ENCODE assay signal across 14 mouse cellular contexts in the genomic region with DNA sequence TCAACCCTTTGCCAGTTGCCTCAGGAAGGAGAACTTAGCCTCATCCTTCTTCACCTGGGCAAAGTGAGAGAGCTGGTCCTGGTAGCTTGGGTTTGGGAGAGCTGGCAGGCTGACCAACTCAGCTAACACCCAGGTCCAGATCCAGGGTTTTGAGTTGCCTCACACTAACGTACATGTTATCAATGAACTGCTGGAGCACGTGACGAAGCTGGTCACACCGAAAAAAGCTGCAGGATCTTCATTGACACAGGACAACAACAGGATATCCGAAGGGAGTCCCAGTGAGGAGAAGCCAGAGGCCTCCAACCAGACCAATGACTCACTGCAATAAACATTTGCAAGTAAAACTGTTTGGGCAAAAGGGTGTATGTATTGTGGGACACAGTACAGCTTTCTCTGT. TPM values are rescaled to one million over a fixed set of nuclear protein-coding genes. Genes with fewer than 3 reads are reported as not detected.
DNase-seq lines count a peak whose midpoint lies in the region; ATAC-seq and TF ChIP-seq lines count a peak whose summit lies in the region.
"Had no signal": no experiment of that assay in that cellular context is flagged by ENCODE, and none has a peak within 500 bp of the region (broad histone marks: within the 10 kb centered on the region; RNA-seq: fewer than 3 reads in every experiment).

No protein-coding gene starts in this region.

- no peak for TF ChIP-seq POLR2A in kidney, adult 2 months (IDR thresholded peaks at IDR 0.05; ENCODE audit: low read depth, low read length)

- H3K27me3 ChIP-seq in kidney, embryonic 14.5 days (ENCODE audit: control insufficient read depth, insufficient read depth, low read length): no peaks in the 10 kb centered on the region
- no peaks in the 10 kb centered on the region for H3K27me3 ChIP-seq in kidney, adult 2 months (replicated peaks; ENCODE audit: control insufficient read depth, insufficient read depth, low read length)
- no peaks in the 10 kb centered on the region for H3K27me3 ChIP-seq in heart, embryonic 14.5 days (ENCODE audit: control insufficient read depth, insufficient read depth, low read length)
- no peaks in the 10 kb centered on the region for H3K27me3 ChIP-seq in liver, embryonic 13.5 days
- H3K27me3 ChIP-seq in forebrain, postnatal 0 days (ENCODE audit: insufficient read depth, low read length): no peaks in the 10 kb centered on the region
- H3K27me3 ChIP-seq: embryonic facial prominence, embryonic 15.5 days; forebrain, embryonic 12.5 days had no signal

- no peaks in the 10 kb centered on the region for H3K36me3 ChIP-seq in kidney, embryonic 14.5 days (ENCODE audit: control insufficient read depth, insufficient read depth, low read length)
- H3K36me3 ChIP-seq in kidney, adult 2 months (ENCODE audit: control insufficient read depth, insufficient read depth, low read length): no peaks in the 10 kb centered on the region
- H3K36me3 ChIP-seq in heart, embryonic 14.5 days (ENCODE audit: control insufficient read depth, insufficient read depth, low read length): no peaks in the 10 kb centered on the region
- no peaks in the 10 kb centered on the region for H3K36me3 ChIP-seq in liver, embryonic 13.5 days
- H3K36me3 ChIP-seq in forebrain, postnatal 0 days (ENCODE audit: insufficient read depth): no peaks in the 10 kb centered on the region
- H3K36me3 ChIP-seq: embryonic facial prominence, embryonic 15.5 days; forebrain, embryonic 12.5 days; midbrain, embryonic 10.5 days had no signal

- ATAC-seq in kidney, embryonic 14.5 days (ENCODE audit: low FRiP score, low TSS enrichment): no peak
- no peak for ATAC-seq in heart, embryonic 14.5 days (ENCODE audit: insufficient number of reproducible peaks, insufficient read depth, low FRiP score, low read depth)
- peak; percentile 24; the same call in 1 of the 2 replicates for ATAC-seq in liver, embryonic 13.5 days (ENCODE audit: low read depth)
- ATAC-seq in forebrain, postnatal 0 days: no peak
- ATAC-seq: CD4-positive, CD25-positive, alpha-beta regulatory T cell, adult 4 months had no signal

- no peak overlapping the region for H3K4me2 ChIP-seq in kidney, embryonic 14.5 days (replicated peaks; ENCODE audit: low read depth, low read length)
- H3K4me2 ChIP-seq in heart, embryonic 14.5 days (ENCODE audit: low read length): no peak overlapping the region
- no peak overlapping the region; the same call in 1 of the 2 replicates for H3K4me2 ChIP-seq in liver, embryonic 13.5 days
- H3K4me2 ChIP-seq in forebrain, postnatal 0 days (ENCODE audit: low read depth): no peak overlapping the region
- H3K4me2 ChIP-seq: embryonic facial prominence, embryonic 15.5 days; forebrain, embryonic 12.5 days had no signal

- no peak for TF ChIP-seq CTCF in kidney, adult 2 months (conservative IDR thresholded peaks at IDR 0.05; ENCODE audit: insufficient read depth, insufficient read length, low read depth, low read length)
- no peak for TF ChIP-seq CTCF in forebrain, postnatal 0 days (IDR thresholded peaks at IDR 0.05; ENCODE audit: low read depth)

- WGBS in kidney, embryonic 14.5 days: 68% methylated on average over 5 of the region's 5 CpGs
- WGBS in kidney, adult 2 months: 60% methylated on average over 5 of the region's 5 CpGs
- WGBS in heart, embryonic 14.5 days: 39% methylated on average over 5 of the region's 5 CpGs
- WGBS in liver, embryonic 13.5 days (ENCODE audit: insufficient replicate concordance): 19% methylated on average over 5 of the region's 5 CpGs
- 81% methylated on average over 5 of the region's 5 CpGs for WGBS in forebrain, postnatal 0 days

- no peaks in the 10 kb centered on the region for H3K9me3 ChIP-seq in kidney, embryonic 14.5 days (ENCODE audit: control insufficient read depth, low read length)
- H3K9me3 ChIP-seq in heart, embryonic 14.5 days (ENCODE audit: control insufficient read depth, low read length): no peaks in the 10 kb centered on the region
- no peaks in the 10 kb centered on the region for H3K9me3 ChIP-seq in liver, embryonic 13.5 days (replicated peaks)
- H3K9me3 ChIP-seq in forebrain, postnatal 0 days (ENCODE audit: low read length): no peaks in the 10 kb centered on the region
- H3K9me3 ChIP-seq: embryonic facial prominence, embryonic 15.5 days; forebrain, embryonic 12.5 days; midbrain, embryonic 10.5 days had no signal

- DNase-seq in kidney, adult 2 months: no peak
- no peak for DNase-seq in liver, embryonic 13.5 days
- DNase-seq in lung, postnatal 36 days: peak; percentile 47
- no peak for DNase-seq in forebrain, postnatal 0 days
- DNase-seq in left cerebral cortex, adult 8-10 months (ENCODE audit: low spot score in 2 of 2): no peak
- DNase-seq: cerebellum, adult 11 months; kidney, postnatal 4 days; layer of hippocampus, postnatal 36 days had no signal

- peak overlapping the region; percentile 19; the same call in 1 of the 2 replicates for H3K27ac ChIP-seq in kidney, embryonic 14.5 days (ENCODE audit: low read depth, low read length)
- no peak overlapping the region for H3K27ac ChIP-seq in kidney, adult 2 months (ENCODE audit: insufficient read depth, low read depth, low read length)
- H3K27ac ChIP-seq in heart, embryonic 14.5 days (replicated peaks in 1 of 2; ENCODE audit: control insufficient read depth in 1 of 2, insufficient read depth in 1 of 2, low read depth in 2 of 2, low read length in 2 of 2): peak overlapping the region; percentile 46 to 85
- peak overlapping the region; percentile 69 for H3K27ac ChIP-seq in liver, embryonic 13.5 days
- no peak overlapping the region for H3K27ac ChIP-seq in forebrain, postnatal 0 days (ENCODE audit: low read depth, low read length)
- H3K27ac ChIP-seq: embryonic facial prominence, embryonic 15.5 days; forebrain, embryonic 12.5 days; midbrain, embryonic 10.5 days had no signal

- peaks cover 8% of the 10 kb centered on the region; the same call in 1 of the 2 replicates for H3K4me1 ChIP-seq in kidney, embryonic 14.5 days (ENCODE audit: control insufficient read depth, insufficient read depth, low read length)
- no peaks in the 10 kb centered on the region for H3K4me1 ChIP-seq in kidney, adult 2 months (ENCODE audit: control insufficient read depth, insufficient read depth, low read length)
- peaks cover 10 to 14% of the 10 kb centered on the region in 2 experiments for H3K4me1 ChIP-seq in heart, embryonic 14.5 days (ENCODE audit: control insufficient read depth in 2 of 2, insufficient read depth in 2 of 2, low read length in 2 of 2)
- peaks cover 22% of the 10 kb centered on the region for H3K4me1 ChIP-seq in liver, embryonic 13.5 days (replicated peaks)
- no peaks in the 10 kb centered on the region for H3K4me1 ChIP-seq in forebrain, postnatal 0 days (ENCODE audit: insufficient read depth)
- H3K4me1 ChIP-seq: embryonic facial prominence, embryonic 15.5 days; forebrain, embryonic 12.5 days had no signal

- no peak overlapping the region for H3K9ac ChIP-seq in kidney, embryonic 14.5 days (ENCODE audit: low read depth, low read length)
- H3K9ac ChIP-seq in heart, embryonic 14.5 days (ENCODE audit: low read length): no peak overlapping the region; the same call in 1 of the 2 replicates
- no peak overlapping the region for H3K9ac ChIP-seq in liver, embryonic 13.5 days
- H3K9ac ChIP-seq in forebrain, postnatal 0 days: no peak overlapping the region
- H3K9ac ChIP-seq: embryonic facial prominence, embryonic 15.5 days; forebrain, embryonic 12.5 days had no signal

- H3K4me3 ChIP-seq in kidney, embryonic 14.5 days (ENCODE audit: low read length): no peak overlapping the region
- no peak overlapping the region for H3K4me3 ChIP-seq in kidney, adult 2 months (ENCODE audit: insufficient read depth, low read depth, low read length)
- no peak overlapping the region for H3K4me3 ChIP-seq in heart, embryonic 14.5 days (ENCODE audit: control insufficient read depth in 1 of 2, insufficient read depth in 1 of 2, low read depth in 1 of 2, low read length in 2 of 2)
- H3K4me3 ChIP-seq in liver, embryonic 13.5 days (replicated peaks): no peak overlapping the region
- no peak overlapping the region for H3K4me3 ChIP-seq in forebrain, postnatal 0 days (ENCODE audit: low read depth, low read length)
- H3K4me3 ChIP-seq: embryonic facial prominence, embryonic 15.5 days; forebrain, embryonic 12.5 days; midbrain, embryonic 10.5 days had no signal

RNA-seq across cellular contexts. Expression of gene Dyrk1a, which starts 9.2 kb away (rescaled TPM):
- polyA plus RNA-seq in kidney, embryonic 14.5 days (2014; fragmentation: Nextera tagmentation; extraction: Ambion mirVana): 13.3 and 18.2 TPM in 2 replicates
- polyA plus RNA-seq in kidney, adult 2 months (2012; rRNA removed): 25.5 and 27.2 TPM in 2 replicates
- polyA plus RNA-seq in heart, embryonic 14.5 days (2014; fragmentation: Nextera tagmentation; extraction: Ambion mirVana): 12.2 and 12.3 TPM in 2 replicates
- polyA plus RNA-seq in liver, embryonic 13.5 days (2015; fragmentation: Nextera tagmentation; extraction: Ambion mirVana): 5.2 and 5.3 TPM in 2 replicates
- 68.8 and 101 TPM in 2 replicates for total RNA-seq in forebrain, postnatal 0 days (2014; rRNA removed)
- 10.5 and 13.5 TPM in 2 replicates for polyA plus RNA-seq in forebrain, postnatal 0 days (2015; fragmentation: Nextera tagmentation; extraction: Ambion mirVana)
- 100 to 1,000 TPM in 2 of 4 experiments, 10 to 100 TPM in 2; 92.8 to 110 (median 102) TPM for total RNA-seq in left cerebral cortex, adult 8-10 months (2022)

RNA-seq across cellular contexts. Expression of gene Vps26c, which starts 34.0 kb away (rescaled TPM):
- polyA plus RNA-seq in kidney, embryonic 14.5 days (2014; fragmentation: Nextera tagmentation; extraction: Ambion mirVana): 45.1 and 59.2 TPM in 2 replicates
- 31.4 and 34.8 TPM in 2 replicates for polyA plus RNA-seq in kidney, adult 2 months (2012; rRNA removed)
- 49.4 and 56.3 TPM in 2 replicates for polyA plus RNA-seq in heart, embryonic 14.5 days (2014; fragmentation: Nextera tagmentation; extraction: Ambion mirVana)
- polyA plus RNA-seq in liver, embryonic 13.5 days (2015; fragmentation: Nextera tagmentation; extraction: Ambion mirVana): 22.2 and 24.2 TPM in 2 replicates
- 72.2 and 82.0 TPM in 2 replicates for total RNA-seq in forebrain, postnatal 0 days (2014; rRNA removed)
- polyA plus RNA-seq in forebrain, postnatal 0 days (2015; fragmentation: Nextera tagmentation; extraction: Ambion mirVana): 48.2 and 55.0 TPM in 2 replicates
- total RNA-seq in left cerebral cortex, adult 8-10 months (2022): 10 to 100 TPM; 32.4 to 44.2 (median 39.2) TPM

Comparison
In these comparisons a context has a peak if more than half of its experiments do, and no peak if none do; other contexts are left out.
1. H3K27ac ChIP-seq: peak in kidney, embryonic 14.5 days (single experiment), heart, embryonic 14.5 days (2 of 2) and liver, embryonic 13.5 days (single experiment); none in kidney, adult 2 months (single experiment) and forebrain, postnatal 0 days (single experiment).